Mouse (Mus musculus) thymus, postnatal 36 days (tissue): ENCODE results near the gene Coil.
"Not testable (repeated sequence)": the region's sequence is repeated elsewhere in the genome, so short reads cannot be mapped to it uniquely, and the experiment has no call there.

Source experiments
- DNase-seq, 2 experiments: peaks; one replicate each; pipeline ENCODE4 v3.0.0; 2022; ENCODE audit warnings: mixed read lengths in 2 of 2

Coil gene

GRCm38 (mm10) chr11:89006404-89006803 lies 36.4 kb downstream of the Coil start:
- no peak for DNase-seq

- DNase-seq, result no peak
Measured at GRCm38 (mm10) chr11:89007582-89007981, 37.5 kb downstream of the Coil start.

- DNase-seq, result no peak
Measured at GRCm38 (mm10) chr11:89009066-89009465, 39.0 kb downstream of the Coil start.

- no peak for DNase-seq
Measured at GRCm38 (mm10) chr11:89009496-89009895, 39.4 kb downstream of the Coil start.

- no peak for DNase-seq
Measured at GRCm38 (mm10) chr11:89012241-89012640, 42.2 kb downstream of the Coil start.

GRCm38 (mm10) chr11:89017514-89018182 lies 47.6 kb downstream of the Coil start:
- DNase-seq, result no peak

GRCm38 (mm10) chr11:89020681-89021305 lies 50.7 kb downstream of the Coil start:
- no peak for DNase-seq

GRCm38 (mm10) chr11:89021687-89022086 lies 51.6 kb downstream of the Coil start:
- no peak for DNase-seq

GRCm38 (mm10) chr11:89022120-89022731 lies 52.2 kb downstream of the Coil start:
- DNase-seq, result no peak

GRCm38 (mm10) chr11:89023477-89023876 lies 53.4 kb downstream of the Coil start:
- DNase-seq, result no peak

- peak; percentile 33 to 40 for DNase-seq
Measured at GRCm38 (mm10) chr11:89024181-89024881, 54.3 kb downstream of the Coil start.

- DNase-seq, result no peak
Measured at GRCm38 (mm10) chr11:89025603-89026002, 55.6 kb downstream of the Coil start.

GRCm38 (mm10) chr11:89026117-89026516 lies 56.1 kb downstream of the Coil start:
- DNase-seq, result no peak

GRCm38 (mm10) chr11:89027955-89028361 lies 57.9 kb downstream of the Coil start:
- peak; percentile 15 to 35 for DNase-seq

GRCm38 (mm10) chr11:89028871-89029405 lies 58.9 kb downstream of the Coil start:
- DNase-seq, result peak; percentile 20 to 36

- no peak for DNase-seq
Measured at GRCm38 (mm10) chr11:89030552-89030951, 60.5 kb downstream of the Coil start.

- no peak for DNase-seq
Measured at GRCm38 (mm10) chr11:89031189-89031588, 61.1 kb downstream of the Coil start.

- DNase-seq, result no peak
Measured at GRCm38 (mm10) chr11:89034592-89034991, 64.5 kb downstream of the Coil start.

GRCm38 (mm10) chr11:89035552-89035951 lies 65.5 kb downstream of the Coil start:
- DNase-seq, result no peak

- DNase-seq, result no peak
Measured at GRCm38 (mm10) chr11:89038496-89038895, 68.4 kb downstream of the Coil start.

- peak; percentile 50 to 57 for DNase-seq
Measured at GRCm38 (mm10) chr11:89039325-89039724, 69.3 kb downstream of the Coil start.

GRCm38 (mm10) chr11:89041073-89041472 lies 71.0 kb downstream of the Coil start:
- not testable (repeated sequence) for DNase-seq
